Mouse (Mus musculus) adipocyte (in vitro differentiated cells): ENCODE measurements at regions not wholly inside any gene's neighbourhood (a gene's known extent, or its start where the extent isn't known, plus 50 kb on each side); places are given as distances from the start of the nearest gene placed in this dataset.
"Not testable (repeated sequence)": the region's sequence is repeated elsewhere in the genome, so short reads cannot be mapped to it uniquely, and the experiment has no call there.

Source experiments
- DNase-seq: peaks from one replicate; pipeline ENCODE4 v3.0.0-alpha.2; 2016; ENCODE audit warnings: low spot score

GRCm38 (mm10) chr12:115312604-115313003 is 734.9 kb upstream of the Zfp386 start:
- not testable (repeated sequence) for DNase-seq

GRCm38 (mm10) chr12:115320641-115321040 is 726.9 kb upstream of the Zfp386 start:
- DNase-seq: not testable (repeated sequence)

- no peak for DNase-seq
Measured at GRCm38 (mm10) chr12:115328439-115328838, 719.1 kb upstream of the Zfp386 start.

- DNase-seq: not testable (repeated sequence)
Measured at GRCm38 (mm10) chr12:115334770-115335169, 712.8 kb upstream of the Zfp386 start.

GRCm38 (mm10) chr12:115336594-115336993 is 710.9 kb upstream of the Zfp386 start:
- no peak for DNase-seq

- not testable (repeated sequence) for DNase-seq
Measured at GRCm38 (mm10) chr12:115346112-115346511, 701.4 kb upstream of the Zfp386 start.

- not testable (repeated sequence) for DNase-seq
Measured at GRCm38 (mm10) chr12:115359050-115359449, 688.5 kb upstream of the Zfp386 start.

GRCm38 (mm10) chr12:115365628-115366027 is 681.9 kb upstream of the Zfp386 start:
- DNase-seq: not testable (repeated sequence)

GRCm38 (mm10) chr12:115371784-115372183 is 675.7 kb upstream of the Zfp386 start:
- DNase-seq: not testable (repeated sequence)

- DNase-seq: not testable (repeated sequence)
Measured at GRCm38 (mm10) chr12:115373056-115373455, 674.5 kb upstream of the Zfp386 start.

- not testable (repeated sequence) for DNase-seq
Measured at GRCm38 (mm10) chr12:115386479-115386878, 661.0 kb upstream of the Zfp386 start.

- no peak for DNase-seq
Measured at GRCm38 (mm10) chr12:115404116-115404515, 643.4 kb upstream of the Zfp386 start.

- DNase-seq: no peak
Measured at GRCm38 (mm10) chr12:115404657-115405056, 642.9 kb upstream of the Zfp386 start.

- not testable (repeated sequence) for DNase-seq
Measured at GRCm38 (mm10) chr12:115446247-115446646, 601.3 kb upstream of the Zfp386 start.

GRCm38 (mm10) chr12:115452626-115453025 is 594.9 kb upstream of the Zfp386 start:
- DNase-seq: not testable (repeated sequence)

GRCm38 (mm10) chr12:115464777-115465176 is 582.7 kb upstream of the Zfp386 start:
- DNase-seq: not testable (repeated sequence)

GRCm38 (mm10) chr12:115468015-115468414 is 579.5 kb upstream of the Zfp386 start:
- DNase-seq: not testable (repeated sequence)

GRCm38 (mm10) chr12:115468569-115468968 is 579.0 kb upstream of the Zfp386 start:
- DNase-seq: not testable (repeated sequence)

GRCm38 (mm10) chr12:115498865-115499264 is 548.7 kb upstream of the Zfp386 start:
- no peak for DNase-seq

GRCm38 (mm10) chr12:115507285-115507684 is 540.2 kb upstream of the Zfp386 start:
- not testable (repeated sequence) for DNase-seq

GRCm38 (mm10) chr12:115508615-115509342 is 538.7 kb upstream of the Zfp386 start:
- not testable (repeated sequence) for DNase-seq

- DNase-seq: not testable (repeated sequence)
Measured at GRCm38 (mm10) chr12:115518778-115519541, 528.6 kb upstream of the Zfp386 start.

- no peak for DNase-seq
Measured at GRCm38 (mm10) chr12:115527065-115527464, 520.5 kb upstream of the Zfp386 start.
